Mouse (Mus musculus): ENCODE measurements at regions not wholly inside any gene's neighbourhood (a gene's known extent, or its start where the extent isn't known, plus 50 kb on each side); places are given as distances from the start of the nearest gene placed in this dataset.

- DNase-seq = no peak
These were observed 74.0 kb downstream of the Rhcg start for GRCm38 (mm10) chr7:79543231-79544071.

GRCm38 (mm10) chr7:79542379-79543015 lies 75.0 kb downstream of the Rhcg start:
- DNase-seq = no peak
- intact Hi-C loops (cut with DNase I) = no loop called here

More at GRCm38 (mm10) chr7:79543231-79544071, 74.0 kb downstream of the Rhcg start:
- intact Hi-C loops (cut with DNase I) = no loop called here

DNA sequence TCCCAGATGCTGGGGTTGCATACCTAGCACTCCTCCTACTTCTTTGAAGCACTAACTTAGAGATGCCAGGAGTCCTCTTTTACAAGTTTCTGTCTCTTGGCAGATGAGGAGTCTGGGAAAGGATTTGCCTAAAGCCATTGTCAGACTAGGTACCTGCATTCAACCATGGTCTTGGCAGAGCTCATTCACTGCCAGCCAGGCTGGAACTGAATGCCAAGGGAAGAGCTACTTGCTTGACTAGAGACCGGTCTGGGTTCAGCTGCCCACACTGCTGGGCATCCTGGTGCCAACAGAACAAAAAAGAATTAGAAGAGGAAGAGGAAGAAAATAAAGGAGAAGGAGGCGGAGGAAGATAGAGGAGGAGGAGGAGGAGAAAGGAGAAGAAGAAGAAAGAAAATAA lies 74.1 kb upstream of the Polg start:
- no peak for DNase-seq
- intact Hi-C loops (cut with DNase I) = no loop called here

DNA sequence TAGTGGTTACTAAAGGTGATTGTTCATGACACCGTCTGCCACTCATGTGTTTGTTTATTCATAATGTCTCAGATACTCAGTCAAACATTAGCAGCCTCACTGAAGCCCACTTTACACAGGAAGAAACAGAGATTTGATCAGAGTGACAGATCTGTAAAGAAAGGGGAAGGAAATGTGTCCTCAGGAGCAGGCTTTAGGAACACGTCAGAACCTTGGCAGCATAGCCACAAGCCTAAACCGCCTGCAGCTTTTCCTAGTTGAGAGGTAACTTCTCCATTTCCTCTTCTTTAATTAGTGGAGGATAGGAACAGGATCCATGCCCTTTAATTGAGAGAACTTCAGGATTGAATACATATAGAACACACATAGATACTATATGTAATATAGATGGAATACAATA lies 73.3 kb upstream of the Polg start:
- DNase-seq = no peak

DNA sequence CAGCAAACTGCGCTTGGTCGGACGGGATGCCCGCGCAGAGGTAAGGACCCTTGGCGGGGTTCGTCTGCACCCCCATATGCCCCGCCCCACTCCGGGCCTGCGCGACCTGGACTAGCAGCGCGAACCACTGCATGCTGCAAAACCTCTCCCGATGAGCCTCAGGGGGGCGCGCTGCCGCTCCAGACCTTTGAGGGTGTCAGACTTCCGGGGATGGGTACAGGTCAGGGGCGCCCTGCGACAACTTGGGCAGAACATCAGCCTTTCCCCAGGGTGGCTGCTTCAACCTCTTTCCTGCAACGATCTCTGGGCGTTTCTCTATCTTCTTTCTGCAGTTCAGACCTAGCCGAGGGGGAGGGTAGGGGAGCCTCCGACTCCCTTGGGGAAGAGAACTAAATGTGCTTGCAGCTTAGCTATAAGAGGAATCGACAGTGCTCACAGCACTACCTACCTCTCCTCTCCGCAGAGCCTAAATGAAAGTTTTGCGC lies 70.0 kb upstream of the Polg start:
- intact Hi-C loops (cut with DNase I) = no loop called here
- DNase-seq = no peak

More for the DNA sequence above, 73.3 kb upstream of the Polg start:
- intact Hi-C loops (cut with DNase I) = no loop called here

DNA sequence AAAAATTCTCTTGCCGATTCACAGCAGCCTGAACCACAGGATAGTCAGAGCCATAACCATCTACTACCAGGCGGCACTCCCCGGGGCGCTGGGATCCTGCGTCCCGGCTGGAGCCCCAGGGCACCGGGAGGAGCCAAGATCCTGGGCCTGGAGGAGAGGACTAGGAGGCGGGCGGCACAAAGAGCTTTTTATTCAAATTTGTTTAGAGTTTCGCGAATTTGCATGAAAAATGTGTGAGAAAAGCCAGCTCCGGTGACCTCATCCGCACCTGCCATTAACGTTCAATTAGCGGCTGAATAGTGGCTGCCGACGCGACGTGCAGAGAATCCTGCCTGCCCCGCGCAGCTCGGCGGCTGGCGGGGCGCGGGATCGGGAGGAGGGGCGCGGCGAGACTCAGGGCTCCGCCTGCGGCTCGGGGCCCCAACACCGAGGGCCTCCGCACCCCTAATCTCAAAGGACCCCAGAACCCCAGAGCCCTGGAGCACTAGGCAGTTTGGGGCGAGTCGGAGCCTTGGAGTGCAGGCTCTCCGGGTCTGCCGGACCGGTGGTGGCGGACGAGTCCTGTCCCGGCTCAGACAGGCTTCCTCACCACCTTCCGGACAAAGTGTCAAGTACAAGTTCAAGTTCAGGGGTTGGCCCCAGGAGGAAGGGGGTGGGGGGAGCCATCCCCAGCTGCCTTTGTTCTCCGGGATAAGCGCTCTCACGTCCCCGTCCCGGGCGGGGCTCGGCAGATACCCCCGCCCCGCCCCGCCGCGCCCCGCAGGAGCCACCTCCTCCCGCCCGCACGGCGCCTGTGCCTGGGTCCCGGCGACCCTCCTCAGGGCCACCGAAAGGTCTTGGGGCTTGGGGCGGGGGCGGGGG lies 69.3 kb upstream of the Polg start:
- intact Hi-C loops (cut with DNase I) = loop anchor here (1.0 kb wide), 1 partner anchor 39 kb away; no protein-coding TSS in a partner anchor
- DNase-seq = peak; percentile 27 to 38

DNA sequence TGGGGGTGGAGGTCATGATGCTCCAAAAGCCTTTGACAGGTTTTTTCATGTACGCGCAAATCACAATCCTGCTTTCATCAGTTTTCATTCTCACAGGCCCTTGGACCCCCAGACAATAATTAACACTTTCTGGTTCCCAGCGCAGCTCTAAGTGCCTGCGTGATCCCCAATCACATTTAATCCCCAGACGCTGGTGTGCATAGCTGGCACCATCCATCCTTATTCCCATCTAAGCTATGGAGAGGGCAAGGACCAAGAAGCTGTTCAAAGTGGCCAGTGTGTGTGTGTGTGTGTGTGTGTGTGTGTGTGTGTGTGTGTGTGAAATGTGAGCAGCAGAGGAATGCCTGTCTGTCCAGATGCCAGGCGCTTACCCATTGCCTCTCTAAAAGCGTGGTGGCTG lies 68.7 kb upstream of the Polg start:
- DNase-seq = no peak

DNA sequence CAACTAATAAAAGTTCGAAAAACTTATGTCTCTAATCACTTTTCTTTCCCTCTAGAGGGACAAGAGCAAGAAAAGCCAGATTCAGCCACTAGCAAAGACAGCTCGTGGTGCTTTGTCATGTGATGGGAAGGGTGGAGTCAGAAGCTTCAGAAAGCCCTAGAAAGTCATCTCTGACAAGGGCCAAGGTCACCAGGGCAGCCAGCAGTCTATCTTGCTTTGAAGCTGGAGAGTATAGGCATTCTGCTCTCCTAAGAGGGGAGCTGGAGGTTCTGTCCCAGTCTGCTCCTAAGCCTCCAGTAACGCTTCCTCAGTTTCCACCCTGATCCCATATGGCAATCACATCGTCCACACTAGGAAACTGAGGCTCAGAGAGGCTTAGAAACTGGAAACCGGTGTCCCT lies 68.2 kb upstream of the Polg start:
- intact Hi-C loops (cut with DNase I) = no loop called here
- DNase-seq = no peak

More for the DNA sequence above, 68.7 kb upstream of the Polg start:
- intact Hi-C loops (cut with DNase I) = loop anchor here (1.0 kb wide), 1 partner anchor 39 kb away; no protein-coding TSS in a partner anchor

GRCm38 (mm10) chr7:79532626-79533140 lies 66.5 kb upstream of the Polg start:
- no peak for DNase-seq
- intact Hi-C loops (cut with DNase I) = no loop called here

- intact Hi-C loops (cut with DNase I) = no loop called here
- DNase-seq = no peak
These were observed 65.6 kb upstream of the Polg start for GRCm38 (mm10) chr7:79531551-79532356.

GRCm38 (mm10) chr7:79531142-79531541 lies 65.0 kb upstream of the Polg start:
- intact Hi-C loops (cut with DNase I) = no loop called here
- no peak for DNase-seq

GRCm38 (mm10) chr7:79529480-79529879 lies 63.3 kb upstream of the Polg start:
- no peak for DNase-seq
- intact Hi-C loops (cut with DNase I) = no loop called here

DNA sequence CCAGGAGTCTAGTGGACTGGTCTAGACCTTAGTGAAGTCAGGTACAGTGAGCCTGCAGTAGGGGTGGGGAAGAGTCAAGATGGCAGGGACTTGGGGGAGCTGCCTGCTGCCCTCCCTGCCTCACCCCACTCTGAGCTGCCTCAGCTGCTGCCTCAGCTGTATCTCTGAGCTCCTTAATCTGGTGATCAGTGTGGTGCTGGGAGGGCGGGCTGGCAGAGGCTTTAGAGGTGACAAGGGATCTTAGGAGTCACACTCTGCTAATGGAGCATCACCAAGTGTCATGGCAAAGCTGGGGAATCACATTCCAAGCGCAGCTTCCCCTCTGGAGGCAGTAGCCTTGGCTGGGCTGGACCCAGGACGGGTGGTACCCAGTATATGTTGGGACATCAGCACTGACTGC lies 61.8 kb upstream of the Polg start:
- no peak for DNase-seq
- intact Hi-C loops (cut with DNase I) = no loop called here

DNA sequence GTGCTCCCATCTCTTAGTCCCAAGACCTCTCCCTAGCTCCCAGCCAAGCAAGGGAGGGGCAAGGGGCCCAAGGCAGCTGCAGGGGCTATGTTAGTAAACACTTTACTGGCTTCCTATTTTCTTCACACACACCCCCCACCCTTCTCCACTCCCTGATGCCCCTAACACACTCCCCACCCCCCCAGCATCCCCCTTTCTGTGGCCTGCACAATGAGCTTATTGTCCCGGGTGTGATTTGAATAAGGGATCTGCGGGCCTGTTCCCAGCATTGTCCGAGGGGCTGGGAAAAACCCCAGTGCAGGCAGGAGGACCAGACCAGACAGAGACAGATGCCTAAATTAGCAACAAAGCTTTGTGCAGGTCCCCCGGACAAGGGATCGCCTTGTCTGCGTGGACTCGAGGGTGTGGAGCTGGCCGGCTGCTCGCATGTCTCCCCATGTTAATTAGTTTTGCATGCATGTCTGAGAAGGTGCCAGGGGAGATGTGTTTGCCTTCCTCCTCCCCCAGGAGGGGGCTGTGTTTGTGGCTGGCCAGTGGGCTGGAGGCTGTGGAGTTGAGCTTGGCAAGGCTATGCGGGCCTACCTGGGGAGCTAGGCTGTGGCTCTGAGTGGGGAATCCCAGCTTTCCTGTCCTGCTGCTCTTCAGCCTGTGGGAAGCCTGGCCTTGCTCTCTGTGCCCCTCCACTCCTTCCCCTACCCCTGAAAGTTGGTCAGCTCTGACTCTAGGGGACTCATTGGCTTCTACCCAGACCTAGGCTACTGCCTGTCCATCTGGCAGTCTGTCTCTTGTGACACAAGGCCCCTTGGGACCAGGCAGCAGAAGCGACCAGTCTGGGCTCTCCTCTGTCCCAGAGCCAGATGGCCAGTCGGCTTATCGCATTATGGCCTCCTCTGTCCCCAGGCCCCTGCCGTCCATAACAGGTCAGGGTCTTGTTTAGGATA lies 59.8 kb upstream of the Polg start:
- intact Hi-C loops (cut with DNase I) = no loop called here
- DNase-seq = no peak

- intact Hi-C loops (cut with DNase I) = no loop called here
- DNase-seq = no peak
These were observed 58.8 kb upstream of the Polg start for GRCm38 (mm10) chr7:79524921-79525320.

DNA sequence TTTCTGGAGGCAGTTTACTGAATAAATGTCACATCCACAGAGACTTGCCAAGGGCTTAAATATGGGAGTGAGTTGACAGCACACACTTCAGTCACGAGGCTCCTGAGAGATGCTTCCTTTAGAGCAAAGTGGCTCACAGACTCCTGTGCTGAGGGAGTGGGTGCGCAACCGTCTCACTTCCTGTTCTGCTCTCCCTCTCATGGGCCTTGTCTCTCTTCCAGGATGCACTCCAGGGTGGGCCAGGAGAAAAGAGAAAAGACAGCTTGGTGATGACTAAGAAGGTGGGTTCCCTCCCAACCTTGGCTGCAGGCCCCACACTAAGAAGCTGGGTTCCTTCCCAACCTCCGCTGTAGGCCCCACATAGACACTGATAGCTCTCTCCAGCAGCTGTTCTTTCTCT lies 57.5 kb upstream of the Polg start:
- DNase-seq = no peak
- intact Hi-C loops (cut with DNase I) = no loop called here

DNA sequence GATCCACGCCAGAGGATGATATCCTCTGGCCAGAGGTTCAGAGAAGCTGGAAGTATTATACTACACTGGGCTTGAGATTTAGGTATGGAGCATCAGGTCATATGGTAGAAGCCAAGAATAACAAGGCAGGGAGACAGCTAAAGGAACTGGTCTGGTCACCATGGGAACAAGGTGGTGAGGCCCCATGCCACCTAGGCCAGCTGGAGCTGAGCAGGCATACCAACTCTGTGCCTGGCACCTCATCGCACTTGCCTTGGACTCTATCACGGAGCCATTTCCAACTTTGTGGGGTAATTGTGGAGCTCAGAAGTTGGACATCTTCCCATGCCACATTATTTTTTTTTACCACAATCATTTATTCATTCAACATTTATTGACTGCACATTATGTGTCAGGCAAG lies 55.9 kb upstream of the Polg start:
- DNase-seq = no peak
- intact Hi-C loops (cut with DNase I) = no loop called here

- peak; percentile 32 to 42 for DNase-seq
- intact Hi-C loops (cut with DNase I) = no loop called here
These were observed 55.1 kb upstream of the Polg start for GRCm38 (mm10) chr7:79521259-79521658.

DNA sequence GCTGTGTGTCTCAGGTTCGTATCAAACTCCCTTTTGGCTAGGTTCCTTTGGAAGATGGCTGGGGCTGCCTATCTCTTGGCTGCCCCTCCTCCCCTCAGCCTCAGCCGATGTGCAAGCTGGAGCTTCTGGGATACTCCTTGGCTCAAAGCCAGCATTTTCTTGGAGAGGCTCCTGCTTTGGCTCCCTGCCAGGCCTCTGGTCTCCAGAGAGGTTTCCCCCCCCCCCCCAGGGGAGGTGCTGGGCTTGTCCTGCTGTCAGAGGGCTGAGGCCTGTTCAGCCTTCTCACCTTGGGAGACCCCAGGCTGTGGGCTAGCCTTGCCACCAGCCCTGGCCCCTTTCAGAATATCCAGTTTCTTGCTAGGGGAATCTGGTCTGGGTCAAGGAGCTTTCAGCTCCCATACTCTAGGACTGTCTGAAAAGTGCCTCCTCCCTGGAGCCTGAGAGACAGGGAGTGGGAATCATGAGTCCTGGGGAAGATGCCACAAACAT lies 54.1 kb upstream of the Polg start:
- peak; percentile 80 to 82 for DNase-seq

More for the DNA sequence above, 54.1 kb upstream of the Polg start:
- intact Hi-C loops (cut with DNase I) = no loop called here

Measured in heart, postnatal 10 days (tissue).